Mouse (Mus musculus): ENCODE measurements around the gene Hist4h4.

Hist4h4 gene

GRCm38 (mm10) chr6:136803739-136804633 is at the start of gene Hist4h4:
TSS of gene Hist4h4 (minus strand) at chr6:136804415.
- DNase-seq, result peak; percentile 92

DNA sequence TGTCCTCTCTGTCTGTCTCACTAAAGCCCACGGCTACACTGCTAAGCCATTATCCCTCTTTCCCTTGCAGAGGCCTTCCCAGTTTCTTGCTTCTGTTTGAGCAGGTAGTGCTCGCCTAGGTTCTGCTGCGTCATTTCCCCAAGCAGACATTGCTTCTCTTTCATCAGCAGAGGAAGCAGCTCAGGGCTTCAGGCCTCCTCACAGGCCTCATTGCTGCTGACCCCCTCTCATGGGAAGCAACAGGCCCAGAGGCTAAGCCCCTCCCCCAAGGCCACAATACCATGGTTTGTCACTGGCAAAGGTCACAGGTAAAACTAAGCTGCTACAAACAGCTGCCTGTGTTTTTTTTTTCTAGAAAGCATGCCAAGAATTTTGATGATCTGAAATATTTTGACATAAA is 48.5 kb upstream of the Hist4h4 start:
- DNase-seq, result peak; percentile 59

- no peak for DNase-seq
These were observed 48.1 kb upstream of the Hist4h4 start for GRCm38 (mm10) chr6:136852348-136852747.

DNA sequence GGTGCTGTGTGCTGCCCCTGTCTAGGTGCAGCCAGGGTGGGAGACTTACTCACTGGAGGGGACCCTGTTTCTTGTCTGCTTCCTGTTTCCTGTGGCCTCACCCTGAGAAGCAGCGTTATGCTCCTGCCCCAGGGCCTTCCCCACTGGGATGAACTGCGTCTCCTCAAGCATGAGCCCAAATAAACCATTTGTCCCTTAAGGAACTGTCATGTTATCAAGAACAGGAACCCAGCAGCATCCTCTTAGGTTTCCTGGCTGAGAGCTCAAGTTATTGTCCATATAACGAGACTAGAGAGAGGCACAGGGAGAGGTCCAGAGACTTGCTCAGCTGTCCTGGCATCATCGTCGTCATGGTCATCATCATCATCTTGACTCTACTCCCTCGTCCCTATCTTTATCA is 46.1 kb upstream of the Hist4h4 start:
- no peak for DNase-seq

DNA sequence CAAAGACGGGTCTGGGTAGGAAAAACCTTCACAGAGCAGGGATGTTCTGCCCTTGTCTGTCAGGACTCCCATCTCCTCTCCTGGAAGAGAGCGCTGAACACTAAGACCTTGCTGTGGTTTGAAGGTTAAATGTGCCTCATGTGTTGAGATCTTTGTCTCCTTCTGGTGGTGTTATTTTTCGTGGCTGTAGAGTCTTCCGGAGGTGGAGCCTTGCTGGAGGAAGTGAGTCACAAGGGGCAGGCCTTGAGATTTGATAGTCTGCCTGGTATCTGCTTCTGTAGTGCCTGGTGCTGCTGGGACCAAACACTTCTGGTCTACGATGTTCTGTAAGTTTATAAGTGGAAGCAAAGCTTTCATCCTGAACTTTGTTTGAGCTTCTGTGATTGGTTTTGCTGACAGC is 44.8 kb upstream of the Hist4h4 start:
- no peak for DNase-seq

- no peak for DNase-seq
These were observed 44.2 kb upstream of the Hist4h4 start for GRCm38 (mm10) chr6:136848399-136848798.

DNA sequence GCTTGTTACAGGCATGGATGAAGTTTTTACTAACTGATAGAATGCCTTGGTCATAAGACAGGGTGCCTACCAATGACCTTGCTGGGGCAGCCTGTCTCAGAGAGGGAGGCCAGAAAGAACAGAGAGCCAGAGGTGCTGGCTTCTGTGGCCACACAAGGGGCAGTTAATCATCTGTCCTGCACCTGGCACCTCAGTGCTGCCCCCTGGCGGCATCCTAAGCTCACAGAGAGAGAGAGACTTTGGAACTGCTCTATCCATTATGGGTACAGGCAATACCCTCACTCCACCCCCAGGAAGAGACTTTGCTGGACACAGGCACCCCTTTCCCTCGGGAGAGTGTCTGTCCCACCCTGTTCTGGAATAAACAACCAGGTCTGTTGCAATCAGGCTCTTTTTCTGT is 43.6 kb upstream of the Hist4h4 start:
- DNase-seq, result peak; percentile 55

DNA sequence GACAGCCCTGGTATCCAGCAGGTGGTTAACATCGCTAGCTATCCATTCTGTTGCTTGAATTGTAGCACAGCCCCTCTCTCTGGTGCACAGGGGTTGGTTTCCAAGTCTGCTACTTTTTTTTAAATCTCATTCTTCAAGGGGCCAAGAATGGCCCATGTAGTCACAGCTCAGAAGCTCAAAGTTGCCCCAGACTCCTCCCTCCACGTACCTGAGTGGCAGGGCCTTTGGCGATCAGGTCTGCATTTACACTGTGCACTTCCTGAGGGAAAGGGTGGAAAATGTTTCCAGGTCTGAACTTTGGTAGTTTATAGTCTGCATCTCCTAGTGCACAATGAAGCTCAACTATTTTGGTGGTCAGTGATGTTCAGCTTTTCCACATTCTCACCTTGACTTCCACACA is 43.1 kb upstream of the Hist4h4 start:
- DNase-seq, result no peak

- DNase-seq, result no peak
These were observed 41.7 kb upstream of the Hist4h4 start for GRCm38 (mm10) chr6:136845706-136846480.

DNA sequence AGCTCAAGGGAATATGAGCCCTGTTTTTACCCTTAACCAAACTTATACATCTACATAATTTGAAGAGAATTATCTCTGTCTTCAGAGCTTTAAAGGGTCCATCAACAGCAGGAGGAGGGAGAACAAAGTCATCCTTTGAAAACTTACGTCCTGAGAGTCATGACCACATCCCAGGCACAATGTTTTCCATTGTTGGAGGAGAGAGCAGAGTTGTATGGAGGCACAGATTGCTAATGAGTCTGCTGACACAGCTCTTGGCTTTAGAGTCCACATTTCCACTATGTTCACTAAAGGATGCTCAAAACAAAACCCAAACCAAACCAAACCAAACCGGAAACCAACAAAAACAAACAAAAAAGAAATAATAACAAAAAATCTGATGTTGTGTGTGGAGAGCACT is 40.7 kb upstream of the Hist4h4 start:
- no peak for DNase-seq

GRCm38 (mm10) chr6:136837323-136837722 is 33.1 kb upstream of the Hist4h4 start:
- no peak for DNase-seq

- no peak for DNase-seq
These were observed 31.1 kb upstream of the Hist4h4 start, which contains the start of gene Smco3 for GRCm38 (mm10) chr6:136835352-136835751. TSS of gene Smco3 (minus strand) at chr6:136835452.

- DNase-seq, result no peak
These were observed 27.5 kb upstream of the Hist4h4 start for GRCm38 (mm10) chr6:136831712-136832111.

DNA sequence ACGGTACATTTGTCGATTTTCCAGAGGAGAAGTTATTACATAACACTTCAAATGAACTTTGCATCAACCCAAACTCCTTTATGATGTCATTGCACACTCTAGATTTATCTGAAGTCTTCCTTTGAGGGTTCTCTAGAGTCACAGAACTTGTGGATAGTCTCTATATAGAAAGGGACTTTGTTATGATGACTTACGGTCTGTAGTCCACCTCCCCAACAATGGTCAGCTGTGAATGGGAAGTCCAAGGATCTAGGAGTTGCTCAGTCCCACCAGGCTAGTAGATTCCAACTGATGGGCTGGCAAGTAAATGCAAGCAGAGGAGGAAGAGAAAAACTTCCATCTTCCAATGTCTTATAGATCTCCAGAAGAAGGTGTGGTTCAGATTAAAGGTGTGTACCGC is 24.5 kb upstream of the Hist4h4 start:
- DNase-seq, result no peak

DNA sequence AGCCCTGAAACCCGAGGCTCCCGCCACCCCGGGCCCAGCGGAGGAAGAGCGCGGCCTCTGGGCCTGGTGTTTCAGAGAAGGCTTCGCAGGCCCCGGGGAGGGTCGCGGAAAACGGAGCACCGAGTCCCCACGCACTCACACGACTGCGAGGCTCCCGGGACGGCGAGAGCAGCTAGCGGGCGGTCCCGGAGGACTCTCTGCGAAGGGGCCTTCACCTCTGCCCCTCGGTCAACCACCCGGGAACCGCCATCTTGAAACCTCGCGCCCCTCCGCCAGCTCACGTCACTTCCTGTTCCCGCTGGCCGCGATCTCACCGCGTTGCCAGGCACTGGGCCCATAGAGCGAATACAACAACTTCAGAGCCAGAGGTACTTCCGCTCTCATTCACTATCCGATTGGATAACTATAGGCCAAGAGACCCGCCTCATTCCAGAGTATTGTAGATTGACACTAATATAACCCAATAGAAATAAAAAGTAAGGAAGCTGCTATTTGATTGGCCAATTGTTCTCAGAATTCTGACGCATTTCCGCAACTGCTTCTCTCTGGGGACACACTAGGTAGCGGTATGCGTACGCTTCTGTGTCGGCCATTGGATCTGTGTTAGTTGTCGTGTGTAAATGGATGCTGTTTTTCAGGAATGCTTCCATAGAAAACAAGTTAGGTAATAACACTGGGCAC is 23.8 kb upstream of the Hist4h4 start, which contains the start of gene Wbp11:
Gene Wbp11, minus strand, starts transcription at position 353 of the 681 bp plus-strand sequence.
- peak; percentile 96 for DNase-seq

DNA sequence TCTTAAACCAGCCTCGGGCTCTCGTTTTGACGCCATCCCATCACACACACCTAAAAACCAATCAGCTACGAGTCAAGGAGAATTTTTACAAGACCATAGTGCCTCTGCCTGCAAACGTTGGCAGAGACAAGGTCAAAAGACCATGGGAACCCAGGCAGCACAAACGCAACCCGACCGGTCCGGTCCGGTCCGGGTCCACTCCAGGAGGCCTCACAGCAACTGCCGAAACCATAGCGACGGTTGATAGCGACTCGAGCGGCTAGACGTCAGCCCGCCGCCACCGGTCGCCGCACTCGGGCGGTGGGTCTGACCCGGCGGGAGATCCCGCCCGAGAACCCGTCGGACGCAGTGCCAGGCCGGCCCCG is 23.3 kb upstream of the Hist4h4 start, which contains the start of gene BC049715:
Gene BC049715, plus strand, starts transcription at position 111 of the 365 bp plus-strand sequence.
- DNase-seq, result no peak

- no peak for DNase-seq
These were observed 22.9 kb upstream of the Hist4h4 start for GRCm38 (mm10) chr6:136827116-136827515.

GRCm38 (mm10) chr6:136824987-136825386 is 20.8 kb upstream of the Hist4h4 start:
- DNase-seq, result no peak

DNA sequence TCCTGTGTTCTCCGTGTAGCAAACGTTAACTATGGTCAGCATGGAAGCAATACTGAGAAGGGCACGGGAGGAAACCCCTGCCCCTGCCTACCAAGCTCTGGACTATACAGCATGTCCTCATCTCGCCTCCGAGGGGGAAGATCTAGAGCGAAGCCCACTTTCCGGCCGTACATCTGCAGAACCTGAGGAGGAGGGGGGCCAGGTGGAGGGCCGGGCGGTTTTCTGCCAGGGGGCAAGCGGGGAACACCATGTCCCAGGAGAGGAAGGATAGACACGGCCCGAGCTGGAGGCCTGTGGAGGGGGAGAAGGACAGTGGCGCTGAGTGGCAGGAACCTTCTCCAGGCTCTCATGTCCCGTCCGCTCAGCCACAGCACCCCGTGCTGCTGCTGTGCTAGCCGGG is 16.9 kb upstream of the Hist4h4 start:
- DNase-seq, result no peak

DNA sequence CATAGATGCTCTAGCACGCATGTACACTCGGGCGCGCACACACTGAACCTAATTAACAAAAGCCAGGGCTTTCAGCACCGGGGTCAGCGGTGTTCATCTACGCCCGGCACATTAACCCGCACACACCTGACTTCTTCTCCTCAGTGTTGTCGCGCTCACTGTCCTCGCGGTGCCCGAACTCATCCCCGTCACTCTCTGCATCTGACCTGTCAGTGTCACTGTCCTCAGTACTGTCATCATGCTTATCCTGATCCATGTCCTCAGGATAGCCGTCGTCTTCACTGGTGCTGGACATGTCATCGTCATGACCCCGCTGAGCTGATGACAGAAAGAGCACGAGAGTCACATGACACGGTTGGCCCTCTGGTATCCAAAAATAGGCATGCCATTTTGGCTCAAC is 16.2 kb upstream of the Hist4h4 start:
- DNase-seq, result no peak

DNA sequence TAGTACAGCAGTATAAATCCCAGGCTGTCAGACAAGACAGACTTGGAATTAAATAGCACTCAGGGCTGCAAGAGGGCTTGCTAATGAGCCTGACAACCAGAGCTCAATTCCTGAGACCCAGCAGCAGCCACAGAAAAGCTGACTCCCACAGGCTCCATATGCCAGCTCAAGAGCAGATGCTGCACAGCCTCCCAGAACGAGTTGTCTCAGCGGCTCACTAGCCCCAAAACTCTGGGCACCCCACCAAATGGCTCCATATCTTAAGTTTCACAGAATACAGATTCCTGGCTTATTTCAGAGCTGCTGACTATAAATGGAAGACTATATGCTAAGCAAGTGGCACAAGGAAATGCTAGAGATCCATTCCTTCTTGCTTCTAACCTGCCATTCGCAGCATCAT is 13.3 kb upstream of the Hist4h4 start:
- no peak for DNase-seq

- DNase-seq, result no peak
These were observed 12.6 kb upstream of the Hist4h4 start for GRCm38 (mm10) chr6:136816826-136817225.

DNA sequence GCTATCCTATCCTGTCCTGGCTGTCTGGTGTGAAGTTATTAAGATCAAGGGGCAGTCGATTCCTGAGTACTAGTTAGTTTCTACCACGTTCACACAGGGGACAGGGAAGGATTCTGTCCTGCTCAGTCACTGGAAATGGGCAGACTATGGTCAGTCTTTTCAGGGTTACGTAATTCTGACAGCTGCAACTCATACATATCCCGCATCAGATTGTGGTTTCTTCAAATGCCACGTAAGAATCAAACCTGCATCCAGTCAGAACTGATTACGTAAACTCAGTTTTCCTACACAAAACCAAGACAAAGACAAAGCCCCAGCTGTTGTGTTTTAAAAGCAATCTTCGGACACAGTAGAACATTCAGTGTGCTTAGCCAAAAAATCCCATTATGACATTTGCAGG is 11.2 kb upstream of the Hist4h4 start:
- DNase-seq, result no peak

Data from embryo, embryonic 11 days (tissue).